Mouse (Mus musculus) gastrocnemius, adult 2 months (tissue): Measurements from ENCODE around the gene P2rx4. TPM values are rescaled to one million over a fixed set of nuclear protein-coding genes. Genes with fewer than 3 reads are reported as not detected.

Experiments used
- DNase-seq: peaks from one replicate; pipeline ENCODE4 v3.0.0; 2022
- H3K27ac ChIP-seq: fragments of 200-600 bp; 2 replicates; pipeline ENCODE4 v1.8.1; 2022; ENCODE audit warnings: mild to moderate bottlenecking
- H3K4me3 ChIP-seq: fragments of 200-600 bp; 2 replicates; pipeline ENCODE4 v1.8.1; 2022; ENCODE audit warnings: mild to moderate bottlenecking, moderate library complexity
- CTCF ChIP-seq: fragments of 200-600 bp; IDR thresholded peaks from 2 replicates; pipeline ENCODE4 v1.8.1; 2022; ENCODE audit warnings: antibody characterized with exemption, mild to moderate bottlenecking, moderate library complexity
- intact Hi-C: fragments of 180-260 bp; cut with DNase I; formaldehyde crosslinking; loops from one replicate; pipeline ENCODE4 v1.15.1; 2025
- total RNA-seq, 2 experiments: library from RNA; stranded (reverse); gene quantifications; 2 replicates each; pipeline ENCODE4 v1.2.3; 2021

Gene P2rx4
- total RNA-seq, 2 experiments from 2014 or later = 3.8 to 5.5 TPM

- TF ChIP-seq CTCF = no peak
- DNase-seq = no peak
- no peak overlapping the region for H3K4me3 ChIP-seq
- intact Hi-C loops = no loop called here
- no peak overlapping the region for H3K27ac ChIP-seq
Measured at GRCm38 (mm10) chr5:122735853-122736252, 28.5 kb downstream of the P2rx4 start.

GRCm38 (mm10) chr5:122736761-122737160 is 29.4 kb downstream of the P2rx4 start:
- intact Hi-C loops = no loop called here
- Histone ChIP-seq H3K27ac (no peak overlapping the region), H3K4me3 (no peak overlapping the region)
- DNase-seq = no peak
- TF ChIP-seq CTCF = no peak

- no peak for DNase-seq
- H3K27ac ChIP-seq = no peak overlapping the region
- TF ChIP-seq CTCF = no peak
- H3K4me3 ChIP-seq = no peak overlapping the region
- intact Hi-C loops = no loop called here
Measured at GRCm38 (mm10) chr5:122743880-122744422, 36.6 kb downstream of the P2rx4 start.

GRCm38 (mm10) chr5:122747950-122748349 is 40.6 kb downstream of the P2rx4 start:
- no peak for TF ChIP-seq CTCF
- no peak overlapping the region for H3K4me3 ChIP-seq
- no peak overlapping the region for H3K27ac ChIP-seq
- intact Hi-C loops = no loop called here
- no peak for DNase-seq

- intact Hi-C loops = no loop called here
- no peak for DNase-seq
- H3K4me3 ChIP-seq = no peak overlapping the region
- H3K27ac ChIP-seq = no peak overlapping the region
- TF ChIP-seq CTCF = no peak
Measured at GRCm38 (mm10) chr5:122754477-122754876, 47.1 kb downstream of the P2rx4 start.

GRCm38 (mm10) chr5:122755620-122756019 is 48.3 kb downstream of the P2rx4 start:
- H3K4me3 ChIP-seq = no peak overlapping the region
- DNase-seq = no peak
- intact Hi-C loops = no loop called here
- TF ChIP-seq CTCF = no peak
- H3K27ac ChIP-seq = no peak overlapping the region

GRCm38 (mm10) chr5:122756144-122756543 is 48.8 kb downstream of the P2rx4 start:
- no peak overlapping the region for H3K27ac ChIP-seq
- intact Hi-C loops = no loop called here
- no peak overlapping the region for H3K4me3 ChIP-seq
- no peak for TF ChIP-seq CTCF
- no peak for DNase-seq

- DNase-seq = peak; percentile 89
- intact Hi-C loops = no loop called here
- Histone ChIP-seq H3K27ac (no peak overlapping the region), H3K4me3 (no peak overlapping the region)
- no peak for TF ChIP-seq CTCF
Measured at GRCm38 (mm10) chr5:122756680-122757079, 49.3 kb downstream of the P2rx4 start.

- H3K4me3 ChIP-seq = no peak overlapping the region; the same call in 1 of the 2 replicates
- no peak for TF ChIP-seq CTCF
- intact Hi-C loops = no loop called here
- H3K27ac ChIP-seq = peak overlapping the region; percentile 16; the same call in 1 of the 2 replicates
- DNase-seq = no peak
Measured at GRCm38 (mm10) chr5:122763271-122764031, 56.1 kb downstream of the P2rx4 start.

DNA sequence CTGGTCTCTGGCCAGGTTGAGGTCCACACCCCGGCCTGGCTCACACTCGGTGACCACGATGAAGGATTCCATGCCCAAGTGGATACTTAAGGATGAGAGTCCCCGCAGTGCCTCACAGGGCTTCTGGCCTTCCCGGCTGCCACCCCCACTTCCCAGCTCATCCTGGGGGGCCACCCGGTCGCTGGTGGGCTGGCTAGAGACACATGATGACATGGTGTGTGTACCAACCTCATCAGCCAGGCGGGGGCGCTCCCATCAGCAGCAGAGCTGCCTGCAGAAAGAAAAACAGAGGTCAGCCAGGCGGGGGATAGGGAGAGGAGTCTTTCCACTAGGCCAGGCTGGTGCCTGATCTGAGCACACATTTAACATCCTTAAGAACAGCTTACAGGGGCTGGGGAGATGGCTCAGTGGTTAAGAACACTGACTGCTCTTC is 56.7 kb downstream of the P2rx4 start:
- DNase-seq = peak; percentile 59
- TF ChIP-seq CTCF = peak; percentile 53
- Histone ChIP-seq H3K27ac (peak overlapping the region; percentile 16; the same call in 1 of the 2 replicates), H3K4me3 (no peak overlapping the region; the same call in 1 of the 2 replicates)
- intact Hi-C loops = no loop called here

DNA sequence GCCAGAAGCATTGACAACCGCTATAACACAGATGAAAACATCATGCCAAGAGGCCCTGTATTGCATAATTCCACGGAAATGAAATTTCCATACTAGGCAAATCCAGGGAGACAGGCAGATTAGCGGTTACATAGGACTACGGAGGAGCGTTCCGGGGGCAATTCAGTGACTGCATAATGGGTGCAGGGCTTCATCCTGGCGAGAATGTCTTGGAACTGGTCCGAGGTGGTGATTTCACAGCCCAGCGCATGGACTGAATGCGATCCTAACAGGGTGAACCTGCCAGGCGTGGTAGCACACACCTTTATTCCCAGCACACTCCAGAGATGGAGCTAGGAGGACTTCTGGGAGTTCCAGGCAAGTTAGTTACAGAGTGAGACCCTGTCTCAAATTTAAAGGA is 59.9 kb downstream of the P2rx4 start:
- intact Hi-C loops = no loop called here
- no peak overlapping the region for H3K4me3 ChIP-seq
- no peak for DNase-seq
- TF ChIP-seq CTCF = no peak
- no peak overlapping the region for H3K27ac ChIP-seq

DNA sequence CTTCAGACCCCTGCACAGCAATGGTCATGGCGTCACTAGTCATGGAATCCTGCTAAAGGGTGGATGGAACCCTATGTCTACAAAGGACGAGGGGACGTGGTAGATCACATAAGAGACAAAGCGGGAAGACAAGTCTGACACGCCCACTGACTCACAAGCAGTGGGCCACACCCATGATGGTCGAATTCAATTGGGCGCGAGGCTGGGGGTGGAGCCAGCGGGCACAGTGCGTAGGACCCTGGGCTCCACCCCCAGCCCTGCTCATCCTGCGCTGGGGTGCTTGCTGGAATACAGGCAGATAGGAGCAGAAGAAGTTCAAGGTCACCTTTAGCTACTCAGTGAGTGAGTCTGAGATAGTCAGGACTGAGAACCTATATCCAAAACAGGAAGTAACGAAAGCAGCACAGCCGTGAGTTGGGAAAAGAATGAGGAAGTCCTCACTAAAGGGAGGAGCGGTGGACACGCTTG is 61.8 kb downstream of the P2rx4 start:
- Histone ChIP-seq H3K4me3 (no peak overlapping the region), H3K27ac (no peak overlapping the region; the same call in 1 of the 2 replicates)
- intact Hi-C loops = no loop called here
- no peak for TF ChIP-seq CTCF
- no peak for DNase-seq

DNA sequence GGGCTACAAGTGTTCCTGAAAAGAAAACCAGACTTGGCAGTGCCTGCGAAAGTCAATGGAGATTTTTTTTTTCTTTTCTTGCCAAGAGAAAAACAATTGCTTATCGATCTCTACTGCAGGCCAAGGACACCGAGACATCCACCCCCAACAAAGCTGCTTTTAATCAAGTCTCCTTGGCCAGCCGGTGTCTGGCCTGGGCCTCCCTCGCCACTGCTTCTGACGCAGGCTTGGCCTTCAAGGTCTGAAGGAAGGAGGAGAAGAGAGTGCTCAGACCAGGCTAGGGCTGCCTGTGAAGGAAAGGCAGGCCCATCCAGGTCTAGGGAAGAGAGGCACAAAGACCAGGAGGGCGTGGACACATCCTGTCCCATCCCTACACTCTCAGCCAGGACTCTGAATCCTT is 63.0 kb downstream of the P2rx4 start:
- TF ChIP-seq CTCF = no peak
- peak; percentile 64 for DNase-seq
- Histone ChIP-seq H3K4me3 (peak overlapping the region; percentile 47; the same call in 1 of the 2 replicates), H3K27ac (peak overlapping the region; percentile 85)
- intact Hi-C loops = no loop called here

GRCm38 (mm10) chr5:122770806-122771261 is 63.5 kb downstream of the P2rx4 start:
- no peak for TF ChIP-seq CTCF
- DNase-seq = peak; percentile 88
- intact Hi-C loops = no loop called here
- peak overlapping the region; percentile 85 for H3K27ac ChIP-seq
- peak overlapping the region; percentile 47 for H3K4me3 ChIP-seq
